Mouse (Mus musculus): ENCODE measurements at regions not wholly inside any gene's neighbourhood (a gene's known extent, or its start where the extent isn't known, plus 50 kb on each side); places are given as distances from the start of the nearest gene placed in this dataset.

DNA sequence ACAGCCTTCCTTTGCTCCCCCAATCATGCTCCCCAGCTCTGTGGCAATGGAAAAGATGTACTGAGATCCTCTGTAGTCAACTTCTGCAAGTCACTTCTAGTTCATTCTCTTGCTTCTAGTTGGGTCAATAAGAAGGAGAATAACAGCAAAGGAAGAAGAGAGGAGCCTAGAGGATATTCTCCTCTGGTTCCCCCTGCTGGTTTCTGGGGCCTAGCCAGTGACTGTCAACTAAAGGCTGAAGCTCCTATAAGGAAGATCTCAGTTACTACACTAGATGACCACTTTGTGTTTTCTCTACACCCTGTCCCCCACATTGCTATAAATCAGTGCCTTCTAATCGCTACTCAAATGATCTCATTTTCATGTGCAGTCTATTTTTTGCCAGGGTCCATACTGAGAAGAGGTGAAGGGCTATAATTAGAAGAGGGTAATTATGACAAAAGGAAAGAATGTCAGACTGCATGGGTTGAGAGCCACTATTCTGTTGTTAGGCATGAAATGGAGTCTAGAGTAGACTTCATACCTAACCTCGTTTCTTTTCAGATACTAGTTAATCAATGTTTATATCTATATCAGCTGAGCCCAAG is 166.6 kb upstream of the Ttc14 start (continued):
- TF ChIP-seq JUND (conservative IDR thresholded peaks at IDR 0.05; ENCODE audit: low read depth, low read length), result no peak

DNA sequence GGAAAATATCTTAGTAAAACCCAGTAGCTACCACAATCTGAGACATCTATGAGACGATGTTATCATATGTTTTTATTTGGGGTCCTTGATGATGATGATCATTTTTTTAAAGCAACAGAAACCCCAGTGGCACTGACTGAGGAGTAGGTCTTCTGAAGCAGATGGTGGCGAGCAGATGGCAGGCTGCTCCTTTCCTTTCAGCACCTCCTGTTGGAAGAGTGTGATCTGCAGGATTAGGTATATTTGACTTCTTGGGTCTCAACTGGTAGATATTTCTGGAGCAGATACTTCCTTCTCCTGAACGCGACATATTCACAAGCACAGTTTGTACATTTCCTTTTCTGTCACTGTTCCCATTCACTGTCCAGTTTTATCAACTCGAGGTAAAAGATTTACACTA is 141.0 kb upstream of the Ttc14 start:
- H3K4me3 ChIP-seq (replicated peaks in 1 of 3; ENCODE audit: low read depth in 2 of 3, low read length in 2 of 3, poor library complexity in 1 of 3), result no peak overlapping the region
- no peak overlapping the region for H3K4me2 ChIP-seq (ENCODE audit: insufficient read depth, low read depth, poor library complexity, severe bottlenecking)
- no peaks in the 10 kb centered on the region for H3K79me2 ChIP-seq (replicated peaks; ENCODE audit: control insufficient read depth, extremely low read depth, insufficient read depth, poor library complexity, severe bottlenecking)
- H3K9ac ChIP-seq (ENCODE audit: insufficient read depth, low read depth), result no peak overlapping the region
- no peaks in the 10 kb centered on the region for H3K36me3 ChIP-seq (replicated peaks in 1 of 2; ENCODE audit: control insufficient read depth in 1 of 2, insufficient read depth in 1 of 2, low read length in 1 of 2)
- H3K27me3 ChIP-seq (replicated peaks), result no peaks in the 10 kb centered on the region
- DNase-seq (ENCODE audit: extremely low read depth), result no peak
- H3K27ac ChIP-seq (ENCODE audit: insufficient read depth, low read depth), result no peak overlapping the region
- dilution Hi-C loops (cut with MboI; ENCODE audit: extremely low pct_ligation_motif_present, extremely low pct_unique_long_range_greater_than_20kb, low sequenced_read_pairs) (no loop called here), in situ Hi-C loops (cut with MboI; ENCODE audit: low pct_ligation_motif_present, low pct_unique_long_range_greater_than_20kb, low sequenced_read_pairs) (no loop called here)
- no peaks in the 10 kb centered on the region for H3K4me1 ChIP-seq (ENCODE audit: control insufficient read depth in 1 of 2, insufficient read depth in 2 of 2)
- H3K9me3 ChIP-seq (replicated peaks; ENCODE audit: low read length), result no peaks in the 10 kb centered on the region
- TF ChIP-seq NRF1 (IDR thresholded peaks at IDR 0.05; ENCODE audit: low read depth, low read length), result no peak
- no peak for TF ChIP-seq CTCF (conservative IDR thresholded peaks at IDR 0.05 in 1 of 2, IDR thresholded peaks at IDR 0.05 in 1 of 2; ENCODE audit: low read depth in 2 of 2, low read length in 2 of 2)
- no peak for TF ChIP-seq CHD2 (IDR thresholded peaks at IDR 0.05; ENCODE audit: low read length)
- TF ChIP-seq ETS1 (conservative IDR thresholded peaks at IDR 0.05; ENCODE audit: low read depth, low read length), result no peak
- no peak for TF ChIP-seq MAX (IDR thresholded peaks at IDR 0.05; ENCODE audit: low read length)
- no peak for TF ChIP-seq MAZ (IDR thresholded peaks at IDR 0.05; ENCODE audit: low read depth, low read length)
- TF ChIP-seq MEF2A (IDR thresholded peaks at IDR 0.05; ENCODE audit: borderline replicate concordance, low read depth, low read length), result no peak
- TF ChIP-seq JUN (IDR thresholded peaks at IDR 0.05; ENCODE audit: insufficient read depth, low read depth, low read length), result no peak
- TF ChIP-seq CHD1 (IDR thresholded peaks at IDR 0.05; ENCODE audit: low read depth, low read length), result no peak
